Mouse (Mus musculus) small intestine, adult 2 months (tissue): Measurements from ENCODE around the gene Zfp598.

Experiments used
- CTCF ChIP-seq: fragments of 200-500 bp; IDR thresholded peaks from 2 replicates; pipeline ENCODE4 v1.5.1; 2012; ENCODE audit warnings: low read depth, mild to moderate bottlenecking, control low read depth, inconsistent platforms, low read length, moderate library complexity, mixed read lengths; ENCODE audit not compliant: insufficient replicate concordance, insufficient read length; ENCODE audit errors: extremely low read depth
- POLR2A ChIP-seq: fragments of 200-500 bp; IDR thresholded peaks from 2 replicates; pipeline ENCODE4 v1.6.1; 2012; ENCODE audit warnings: low read depth, mild to moderate bottlenecking, control low read depth, inconsistent platforms, low read length, moderate library complexity

DNA sequence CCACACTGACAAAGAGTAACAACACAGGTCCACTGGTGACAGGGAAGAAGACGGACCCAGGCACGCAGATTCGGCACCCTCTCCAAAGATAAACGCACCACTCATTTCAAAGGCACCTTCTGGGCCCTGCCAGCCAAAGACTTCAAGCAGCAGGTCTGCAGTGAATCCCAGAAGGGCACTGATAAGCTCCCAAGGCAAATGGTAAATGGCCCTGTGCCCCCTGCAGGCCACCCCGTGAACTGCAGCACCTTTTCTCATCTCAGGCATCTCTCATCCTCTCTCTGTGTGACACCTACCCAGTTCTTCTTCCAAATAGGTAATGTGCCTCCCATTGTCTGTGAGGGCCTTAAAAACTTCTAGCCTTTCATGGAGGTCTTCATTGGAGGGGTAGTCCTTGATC, 40.8 kb upstream of the Zfp598 start:
- peak; percentile 20; the same call in 1 of the 2 replicates for TF ChIP-seq POLR2A
- peak; percentile 97; the same call in 1 of the 2 replicates for TF ChIP-seq CTCF
